Mouse (Mus musculus) hindbrain, postnatal 0 days (tissue): ENCODE measurements around the gene Gemin8. TPM values are rescaled to one million over a fixed set of nuclear protein-coding genes. Genes with fewer than 3 reads are reported as not detected.

Source experiments
- ATAC-seq: fragments of 200-750 bp; cut with Nextera tagmentation; 2 replicates; pipeline ENCODE4 v1.8.0; 2017; ENCODE audit warnings: mild to moderate bottlenecking, moderate TSS enrichment, moderate library complexity
- DNase-seq: peaks from one replicate; pipeline ENCODE4 v3.0.0-alpha.2; 2015; ENCODE audit warnings: low spot score
- H3K27ac ChIP-seq: fragments of 300-500 bp; sonication (generic); 2 replicates; pipeline ENCODE4 v1.5.1; 2014; ENCODE audit warnings: mild to moderate bottlenecking
- H3K27me3 ChIP-seq: fragments of 300-500 bp; sonication (generic); 2 replicates; pipeline ENCODE4 v1.6.1; 2014; ENCODE audit warnings: low read length, mixed read lengths; ENCODE audit not compliant: insufficient read depth
- H3K36me3 ChIP-seq: fragments of 300-500 bp; sonication (generic); 2 replicates; pipeline ENCODE4 v1.6.1; 2014; ENCODE audit warnings: low read length, mixed read lengths; ENCODE audit not compliant: insufficient read depth
- H3K4me1 ChIP-seq: fragments of 300-500 bp; sonication (generic); 2 replicates; pipeline ENCODE4 v1.6.1; 2014; ENCODE audit warnings: antibody characterized with exemption, low read length, mixed read lengths; ENCODE audit not compliant: insufficient read depth
- H3K4me2 ChIP-seq: fragments of 300-500 bp; sonication (generic); 2 replicates; pipeline ENCODE4 v1.6.1; 2014; ENCODE audit warnings: low read depth, mild to moderate bottlenecking, low read length, moderate library complexity, mixed read lengths
- H3K4me3 ChIP-seq: fragments of 300-500 bp; sonication (generic); 2 replicates; pipeline ENCODE4 v1.5.1; 2014; ENCODE audit warnings: low read length
- H3K9ac ChIP-seq: fragments of 300-500 bp; sonication (generic); replicated peaks from 2 replicates; pipeline ENCODE4 v1.6.1; 2014; ENCODE audit warnings: mild to moderate bottlenecking, low read length, moderate library complexity, mixed read lengths
- H3K9me3 ChIP-seq: fragments of 300-500 bp; sonication (generic); 2 replicates; pipeline ENCODE4 v1.6.1; 2016; ENCODE audit warnings: low read length, mixed read lengths
- CTCF ChIP-seq: IDR thresholded peaks from 2 replicates; pipeline ENCODE4 v1.5.1; 2016; ENCODE audit warnings: antibody characterized with exemption, control low read depth, low read depth
- WGBS: fragments of 180-500 bp; shearing (Covaris S2); extraction: QIAGEN DNeasy Blood & Tissue Kit; methylation state at CpG from one replicate; pipeline ENCODE4 v1.1.7; 2014; 5-methylcytosine and 5-hydroxymethylcytosine counted together
- polyA plus RNA-seq: library from polyadenylated mRNA; unstranded; fragments of >200 nt; fragmentation: Nextera tagmentation; extraction: Ambion mirVana; gene quantifications from 2 replicates; pipeline ENCODE4 v1.2.1, GENCODE M21; 2015
- total RNA-seq: library from RNA; depleted of rRNA; stranded (reverse); fragments of >200 nt; gene quantifications from 2 replicates; pipeline ENCODE4 v1.2.3, GENCODE M21; 2014

Gene Gemin8
- total and polyA plus RNA-seq, 2 experiments from 2014 or later = 4.9 to 8.8 TPM

DNA sequence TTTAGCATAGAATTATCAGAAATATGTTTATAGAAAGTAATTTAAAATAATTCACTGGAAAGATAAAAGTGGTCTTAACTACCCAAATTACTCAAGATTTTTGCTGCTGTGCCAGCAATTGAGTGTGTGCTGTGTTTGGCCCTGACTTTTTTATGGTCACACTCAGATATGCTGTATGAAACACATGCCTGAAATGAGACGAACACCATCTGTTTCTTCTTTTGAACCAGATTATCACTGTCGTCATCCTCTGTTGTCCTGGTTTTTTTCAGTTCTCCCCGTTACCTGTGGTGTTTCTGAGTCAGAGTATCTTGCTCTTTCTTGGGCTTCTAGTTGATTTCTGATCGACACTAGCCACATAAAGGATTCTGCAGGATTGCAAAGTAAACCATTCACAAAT lies 1.8 kb downstream of the Gemin8 start:
- Histone ChIP-seq H3K4me2 (peak overlapping the region; percentile 58), H3K4me3 (no peak overlapping the region), H3K27ac (peak overlapping the region; percentile 56), H3K9ac (no peak overlapping the region), H3K9me3 (no peaks in the 10 kb centered on the region), H3K27me3 (no peaks in the 10 kb centered on the region), H3K4me1 (no peaks in the 10 kb centered on the region), H3K36me3 (no peaks in the 10 kb centered on the region)
- ATAC-seq = no peak
- 57% methylated on average over 4 of the region's 4 CpGs for WGBS
- no peak for DNase-seq
- TF ChIP-seq CTCF = no peak

DNA sequence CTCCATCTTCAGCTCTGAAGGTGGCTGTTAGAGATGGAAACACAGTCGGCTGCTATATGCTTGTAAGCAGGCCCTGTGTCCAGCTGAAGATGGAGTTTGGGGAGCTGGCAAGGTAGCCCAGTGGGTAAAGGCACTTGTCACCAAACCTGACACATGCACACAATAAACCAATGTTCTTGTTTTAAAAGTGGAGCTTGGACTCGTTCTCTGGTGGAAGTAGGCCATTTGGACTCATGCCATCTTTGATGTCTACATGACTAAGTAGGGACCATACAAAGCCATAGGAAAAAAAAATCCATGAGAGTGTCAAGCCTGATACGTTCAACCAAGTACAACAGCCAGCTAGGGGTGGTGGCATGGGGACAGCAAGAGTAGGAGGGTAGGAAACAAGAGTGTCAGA lies 2.4 kb downstream of the Gemin8 start:
- no peak overlapping the region for H3K9ac ChIP-seq

DNA sequence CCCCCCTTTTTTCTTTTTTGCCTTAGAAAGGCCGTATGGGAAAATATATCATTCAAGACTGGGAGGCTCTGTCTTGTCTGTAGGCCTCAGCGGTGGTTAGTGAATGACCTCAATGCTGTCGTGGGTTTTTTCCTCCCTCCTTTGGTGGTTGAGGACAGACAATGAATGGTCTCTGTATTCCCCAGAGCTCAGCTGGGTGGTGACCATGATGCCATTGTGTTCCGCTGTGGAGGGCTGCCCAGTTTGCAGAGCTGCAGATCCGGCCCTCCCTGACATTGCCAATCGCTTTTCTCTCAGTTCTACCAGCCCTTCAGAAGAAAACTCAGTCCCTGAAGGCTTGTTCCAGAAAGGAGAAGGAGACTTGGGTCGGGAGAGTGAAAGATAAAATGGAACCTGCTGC lies 3.5 kb downstream of the Gemin8 start:
- Histone ChIP-seq H3K4me1 (no peaks in the 10 kb centered on the region), H3K36me3 (no peaks in the 10 kb centered on the region), H3K4me2 (no peak overlapping the region), H3K27me3 (no peaks in the 10 kb centered on the region), H3K9ac (no peak overlapping the region), H3K4me3 (no peak overlapping the region), H3K9me3 (no peaks in the 10 kb centered on the region), H3K27ac (peak overlapping the region; percentile 73)
- DNase-seq = peak; percentile 77
- peak; percentile 77 for ATAC-seq
- 43% methylated on average over 7 of the region's 7 CpGs for WGBS
- no peak for TF ChIP-seq CTCF

More for the DNA sequence above, 2.4 kb downstream of the Gemin8 start:
- TF ChIP-seq CTCF = no peak
- no peaks in the 10 kb centered on the region for H3K9me3 ChIP-seq
- H3K36me3 ChIP-seq = no peaks in the 10 kb centered on the region
- WGBS = 45% methylated on average over 3 of the region's 3 CpGs
- no peaks in the 10 kb centered on the region for H3K4me1 ChIP-seq
- peak overlapping the region; percentile 56 for H3K27ac ChIP-seq
- no peak overlapping the region for H3K4me3 ChIP-seq
- DNase-seq (peak; percentile 58), ATAC-seq (peak; percentile 6; the same call in 1 of the 2 replicates)
- H3K4me2 ChIP-seq = 0 out of 2 replicates have a peak overlapping the region, but pooled peaks have one; percentile 58
- no peaks in the 10 kb centered on the region for H3K27me3 ChIP-seq

DNA sequence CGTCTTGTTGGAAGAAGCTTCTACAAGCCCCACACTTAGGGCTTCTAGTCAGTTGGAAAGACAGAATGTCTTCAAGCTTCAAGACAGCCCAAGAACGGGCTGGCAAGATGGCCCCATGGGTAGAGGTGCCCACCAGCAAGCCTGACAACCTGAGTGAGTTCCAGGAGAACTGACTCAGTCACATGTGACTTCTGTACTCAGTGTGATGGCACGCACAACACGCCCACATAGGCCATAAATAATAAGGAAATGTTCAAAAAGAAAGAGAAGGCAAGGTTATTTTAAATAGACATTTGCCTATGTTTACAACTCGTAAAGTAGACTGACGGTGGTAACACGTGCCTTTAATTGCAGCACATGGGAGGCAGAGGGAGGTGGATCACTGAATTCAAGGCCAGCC lies 7.7 kb downstream of the Gemin8 start:
- Histone ChIP-seq H3K36me3 (no peaks in the 10 kb centered on the region), H3K27me3 (no peaks in the 10 kb centered on the region), H3K9me3 (no peaks in the 10 kb centered on the region), H3K4me1 (no peaks in the 10 kb centered on the region), H3K27ac (no peak overlapping the region), H3K4me2 (no peak overlapping the region), H3K9ac (no peak overlapping the region), H3K4me3 (no peak overlapping the region)
- ATAC-seq = no peak
- no peak for TF ChIP-seq CTCF
- WGBS = 92% methylated on average over 7 of the region's 7 CpGs
- no peak for DNase-seq

DNA sequence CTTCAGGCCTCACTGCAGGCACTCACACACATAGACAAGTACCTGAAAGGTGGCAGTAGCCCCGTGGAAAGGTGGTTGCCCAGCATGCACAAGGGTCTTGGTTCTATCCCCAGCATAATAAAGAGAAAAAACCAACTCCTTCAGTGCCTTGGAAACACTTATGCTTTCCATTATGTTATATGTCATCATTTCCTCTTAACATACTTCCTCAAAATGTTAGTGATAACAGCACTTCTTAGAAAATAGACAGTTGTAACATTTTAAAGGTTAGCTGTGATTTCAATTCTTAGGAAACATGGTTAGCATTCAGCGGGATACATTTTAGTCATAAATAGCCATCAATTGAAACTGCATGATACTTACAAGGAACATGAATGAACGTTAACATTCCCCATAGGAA lies 12.8 kb downstream of the Gemin8 start:
- no peak overlapping the region for H3K4me2 ChIP-seq
- no peaks in the 10 kb centered on the region for H3K27me3 ChIP-seq
- H3K9me3 ChIP-seq = no peaks in the 10 kb centered on the region
- DNase-seq (no peak), ATAC-seq (no peak)
- no peak for TF ChIP-seq CTCF
- no peaks in the 10 kb centered on the region for H3K36me3 ChIP-seq
- H3K4me3 ChIP-seq = no peak overlapping the region
- H3K4me1 ChIP-seq = no peaks in the 10 kb centered on the region
- WGBS = 79% methylated on average over 3 of the region's 3 CpGs
- H3K27ac ChIP-seq = no peak overlapping the region
- no peak overlapping the region for H3K9ac ChIP-seq

DNA sequence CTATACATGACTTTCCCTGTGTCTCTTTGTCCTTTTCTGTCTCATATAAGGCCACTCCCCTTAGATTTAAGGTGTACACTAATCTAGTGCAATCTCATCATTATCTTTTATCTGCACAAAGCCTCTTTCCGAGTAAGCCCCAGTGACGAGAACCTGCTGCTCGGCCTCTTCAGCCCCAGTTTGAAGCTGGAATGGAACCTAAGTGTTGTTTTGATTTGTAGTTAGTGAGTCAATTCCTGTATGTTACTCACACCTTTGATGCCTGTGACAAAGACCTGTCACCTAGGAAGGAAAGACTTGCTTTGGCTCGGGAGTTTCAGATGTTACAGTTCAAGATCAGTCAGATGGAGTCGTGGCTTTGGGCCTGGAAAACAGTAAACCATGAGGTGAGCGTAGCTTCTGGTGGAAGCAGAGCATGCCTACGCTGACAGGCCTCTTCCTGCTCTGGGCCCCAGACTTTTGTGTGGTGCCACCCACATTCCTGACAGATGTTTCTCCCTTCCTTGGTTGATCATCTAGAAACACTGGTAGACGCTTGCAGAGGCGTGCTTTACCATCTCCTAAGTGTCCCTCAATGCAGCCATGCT lies 15.2 kb downstream of the Gemin8 start:
- Histone ChIP-seq H3K4me3 (no peak overlapping the region), H3K4me1 (no peaks in the 10 kb centered on the region), H3K27ac (no peak overlapping the region), H3K27me3 (no peaks in the 10 kb centered on the region), H3K9ac (no peak overlapping the region), H3K36me3 (no peaks in the 10 kb centered on the region), H3K4me2 (no peak overlapping the region), H3K9me3 (no peaks in the 10 kb centered on the region)
- DNase-seq = no peak
- no peak for ATAC-seq
- 85% methylated on average over 9 of the region's 9 CpGs for WGBS
- TF ChIP-seq CTCF = no peak

DNA sequence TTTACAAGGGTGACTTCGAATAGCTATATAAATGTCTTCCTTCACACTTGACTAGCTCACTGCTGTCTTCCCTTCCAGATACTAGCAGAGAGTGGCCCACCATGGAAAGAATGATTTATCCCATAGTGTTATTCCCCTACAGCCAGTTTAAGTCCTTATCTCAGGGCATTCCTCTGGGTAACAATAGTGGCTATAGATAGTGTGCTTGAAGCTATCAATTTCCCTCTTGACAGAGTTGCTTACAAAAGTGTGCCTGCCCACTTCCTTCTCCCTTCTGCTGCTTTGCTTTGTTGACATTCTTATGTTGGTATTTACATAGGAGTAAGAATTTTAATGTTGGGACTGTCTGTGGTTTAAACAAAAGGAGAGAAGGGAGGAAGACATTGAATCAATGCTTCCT lies 17.5 kb downstream of the Gemin8 start:
- no peak overlapping the region for H3K4me3 ChIP-seq
- no peak overlapping the region for H3K4me2 ChIP-seq
- no peaks in the 10 kb centered on the region for H3K36me3 ChIP-seq
- no peak for TF ChIP-seq CTCF
- no peaks in the 10 kb centered on the region for H3K4me1 ChIP-seq
- DNase-seq (no peak), ATAC-seq (no peak)
- no peak overlapping the region for H3K27ac ChIP-seq
- no peaks in the 10 kb centered on the region for H3K9me3 ChIP-seq
- H3K27me3 ChIP-seq = no peaks in the 10 kb centered on the region
- 86% methylated on average over 1 of the region's 1 CpGs for WGBS
- H3K9ac ChIP-seq = no peak overlapping the region
